Mouse (Mus musculus) ovary, postnatal 10 days (tissue): ENCODE results near the gene Lnx2.

ENCODE experiments used
- DNase-seq: peaks from one replicate; pipeline ENCODE4 v3.0.0; 2022; ENCODE audit warnings: low spot score

The Lnx2 gene

GRCm38 (mm10) chr5:147051500-147052308 lies 24.7 kb downstream of the Lnx2 start:
- DNase-seq = no peak

- no peak for DNase-seq
Observed at GRCm38 (mm10) chr5:147050816-147051499, 25.4 kb downstream of the Lnx2 start.

- no peak for DNase-seq
Observed at GRCm38 (mm10) chr5:147049544-147050209, 26.7 kb downstream of the Lnx2 start.

GRCm38 (mm10) chr5:147045929-147046328 lies 30.5 kb downstream of the Lnx2 start:
- DNase-seq = no peak

- no peak for DNase-seq
Observed at GRCm38 (mm10) chr5:147045311-147045710, 31.1 kb downstream of the Lnx2 start.

GRCm38 (mm10) chr5:147043240-147043844 lies 33.0 kb downstream of the Lnx2 start:
- no peak for DNase-seq

- no peak for DNase-seq
Observed at GRCm38 (mm10) chr5:147041965-147042937, 34.1 kb downstream of the Lnx2 start.

GRCm38 (mm10) chr5:147039394-147039793 lies 37.0 kb downstream of the Lnx2 start:
- no peak for DNase-seq

GRCm38 (mm10) chr5:147037601-147038000 lies 38.8 kb downstream of the Lnx2 start:
- DNase-seq = no peak

- DNase-seq = no peak
Observed at GRCm38 (mm10) chr5:147036661-147037060, 39.7 kb downstream of the Lnx2 start.

- no peak for DNase-seq
Observed at GRCm38 (mm10) chr5:147036028-147036427, 40.4 kb downstream of the Lnx2 start.

GRCm38 (mm10) chr5:147035301-147035700 lies 41.1 kb downstream of the Lnx2 start:
- no peak for DNase-seq

- no peak for DNase-seq
Observed at GRCm38 (mm10) chr5:147034283-147034682, 42.1 kb downstream of the Lnx2 start.

GRCm38 (mm10) chr5:147033155-147033554 lies 43.2 kb downstream of the Lnx2 start:
- no peak for DNase-seq

- no peak for DNase-seq
Observed at GRCm38 (mm10) chr5:147031281-147031680, 45.1 kb downstream of the Lnx2 start.

GRCm38 (mm10) chr5:147024331-147025034 lies 51.9 kb downstream of the Lnx2 start:
- no peak for DNase-seq

- DNase-seq = no peak
Observed at GRCm38 (mm10) chr5:147023245-147023970, 53.0 kb downstream of the Lnx2 start.

GRCm38 (mm10) chr5:147021546-147022265 lies 54.7 kb downstream of the Lnx2 start:
- no peak for DNase-seq

GRCm38 (mm10) chr5:147020579-147020978 lies 55.8 kb downstream of the Lnx2 start:
- no peak for DNase-seq
